Mouse (Mus musculus) colon, adult 2 months (tissue): ENCODE measurements around the gene Vmn1r196. TPM values are rescaled to one million over a fixed set of nuclear protein-coding genes. Genes with fewer than 3 reads are reported as not detected.

Experiments
- polyA plus RNA-seq: library from polyadenylated mRNA; depleted of rRNA; stranded (reverse); fragments of >200 nt; gene quantifications from 2 replicates; pipeline ENCODE4 v1.2.3, GENCODE M21; 2012; rRNA removed

Gene Vmn1r196
- polyA plus RNA-seq: not detected in 2 replicates

GRCm38 (mm10) chr13:22289620-22290019 lies at the start of gene Vmn1r196:
Vmn1r196 (plus strand) TSS chr13:22289920.

GRCm38 (mm10) chr13:22243915-22244314 lies 45.8 kb upstream of the Vmn1r196 start, which contains the start of gene Vmn1r194:
Vmn1r194 (plus strand) TSS chr13:22244215.

GRCm38 (mm10) chr13:22270222-22270621 lies 19.5 kb upstream of the Vmn1r196 start, which contains the start of gene Vmn1r195:
Vmn1r195 (plus strand) TSS chr13:22270522.

GRCm38 (mm10) chr13:22324289-22324688 lies 34.6 kb downstream of the Vmn1r196 start, which contains the start of gene Vmn1r197:
Vmn1r197 (plus strand) TSS chr13:22324589.

Other genes starting within 250 kb of the Vmn1r196 start
- gene Hist1h4i, start 248.6 kb upstream of the Vmn1r196 start, polyA plus RNA-seq: 12.2 and 15.0 TPM in 2 replicates
- gene Hist1h2ag, start 247.0 kb upstream of the Vmn1r196 start, polyA plus RNA-seq: 7.1 and 13.4 TPM in 2 replicates
- gene Hist1h2bj, start 246.7 kb upstream of the Vmn1r196 start, polyA plus RNA-seq: 14.1 and 15.9 TPM in 2 replicates
- gene Vmn1r188, start 205.5 kb upstream of the Vmn1r196 start, polyA plus RNA-seq: not detected in 2 replicates
- gene Vmn1r189, start 184.1 kb upstream of the Vmn1r196 start, polyA plus RNA-seq: not detected in 2 replicates
- gene Vmn1r191, start 106.0 kb upstream of the Vmn1r196 start, polyA plus RNA-seq: not detected in 2 replicates
- not detected in 2 replicates for gene Vmn1r192, start 98.8 kb upstream of the Vmn1r196 start, polyA plus RNA-seq
- gene Vmn1r193, start 66.8 kb upstream of the Vmn1r196 start, polyA plus RNA-seq: not detected in 2 replicates
- not detected in 2 replicates for gene Vmn1r194, start 45.7 kb upstream of the Vmn1r196 start, polyA plus RNA-seq
- not detected in 2 replicates for gene Vmn1r195, start 19.4 kb upstream of the Vmn1r196 start, polyA plus RNA-seq
- gene Vmn1r197, start 34.7 kb downstream of the Vmn1r196 start, polyA plus RNA-seq: not detected in 2 replicates
- not detected in 2 replicates for gene Vmn1r198, start 60.4 kb downstream of the Vmn1r196 start, polyA plus RNA-seq
- not detected in 2 replicates for gene Vmn1r199, start 89.9 kb downstream of the Vmn1r196 start, polyA plus RNA-seq
- not detected in 2 replicates for gene Vmn1r200, start 100.5 kb downstream of the Vmn1r196 start, polyA plus RNA-seq
- gene Vmn1r201, start 182.0 kb downstream of the Vmn1r196 start, polyA plus RNA-seq: not detected in 2 replicates
- gene Vmn1r202, start 215.5 kb downstream of the Vmn1r196 start, polyA plus RNA-seq: not detected in 2 replicates
- not detected in 2 replicates for gene Vmn1r203, start 228.2 kb downstream of the Vmn1r196 start, polyA plus RNA-seq